24 mouse cellular contexts compared by ENCODE assay signal in genomic region chr6:122534032-122534431, GRCm38 (mm10). TPM values are rescaled to one million over a fixed set of nuclear protein-coding genes. Genes with fewer than 3 reads are reported as not detected.
"Had no signal": no experiment of that assay in that cellular context is flagged by ENCODE, and none has a peak within 500 bp of the region (broad histone marks: within the 10 kb centered on the region; RNA-seq: fewer than 3 reads in every experiment).

No protein-coding gene starts in this region.

- H3K27ac ChIP-seq: lung, embryonic 15.5 days; macrophage; midbrain, embryonic 12.5 days; neural tube, embryonic 13.5 days; neural tube, embryonic 15.5 days; stomach, embryonic 15.5 days; stomach, postnatal 0 days had no signal

- H3K4me3 ChIP-seq: lung, embryonic 15.5 days; myocyte; neural tube, embryonic 13.5 days; neural tube, embryonic 15.5 days; stomach, embryonic 15.5 days had no signal

- H3K4me1 ChIP-seq: lung, embryonic 15.5 days; stomach, embryonic 15.5 days had no signal

- DNase-seq: liver, postnatal 0 days; lung, adult 2 months; lung, postnatal 14 days; lung, postnatal 36 days; midbrain, embryonic 14.5 days; retina, postnatal 1 day; right cerebral cortex, adult 18-20 months; right cerebral cortex, postnatal 25 days; right cerebral cortex, postnatal 4 days; spleen, adult 18-20 months; thymus, adult 2 months; thymus, postnatal 14 days; thymus, postnatal 36 days had no signal

- H3K9me3 ChIP-seq: lung, embryonic 15.5 days; midbrain, embryonic 12.5 days; neural tube, embryonic 15.5 days; stomach, embryonic 15.5 days had no signal

- H3K36me3 ChIP-seq: lung, embryonic 15.5 days; midbrain, embryonic 12.5 days; neural tube, embryonic 13.5 days; neural tube, embryonic 15.5 days; stomach, embryonic 15.5 days had no signal

- H3K27me3 ChIP-seq: lung, embryonic 15.5 days; midbrain, embryonic 12.5 days; neural tube, embryonic 13.5 days; neural tube, embryonic 15.5 days; stomach, embryonic 15.5 days had no signal

RNA-seq across cellular contexts. Expression of gene Aicda, which starts 19.6 kb away (rescaled TPM):
- polyA plus RNA-seq: liver, postnatal 0 days; lung, adult 2 months; lung, embryonic 15.5 days; midbrain, embryonic 12.5 days; myocyte; neural tube, embryonic 11.5 days; stomach, postnatal 0 days; testis, adult 2 months had no signal

RNA-seq across cellular contexts. Expression of gene Mfap5, which starts 28.4 kb away (rescaled TPM):
- polyA plus RNA-seq: macrophage had no signal

RNA-seq across cellular contexts. Expression of gene Rimklb, which starts 35.5 kb away (rescaled TPM):
- polyA plus RNA-seq: liver, postnatal 0 days; macrophage; myocyte; small intestine, adult 2 months had no signal
